Mouse (Mus musculus): ENCODE measurements at regions not wholly inside any gene's neighbourhood (a gene's known extent, or its start where the extent isn't known, plus 50 kb on each side); places are given as distances from the start of the nearest gene placed in this dataset.

DNA sequence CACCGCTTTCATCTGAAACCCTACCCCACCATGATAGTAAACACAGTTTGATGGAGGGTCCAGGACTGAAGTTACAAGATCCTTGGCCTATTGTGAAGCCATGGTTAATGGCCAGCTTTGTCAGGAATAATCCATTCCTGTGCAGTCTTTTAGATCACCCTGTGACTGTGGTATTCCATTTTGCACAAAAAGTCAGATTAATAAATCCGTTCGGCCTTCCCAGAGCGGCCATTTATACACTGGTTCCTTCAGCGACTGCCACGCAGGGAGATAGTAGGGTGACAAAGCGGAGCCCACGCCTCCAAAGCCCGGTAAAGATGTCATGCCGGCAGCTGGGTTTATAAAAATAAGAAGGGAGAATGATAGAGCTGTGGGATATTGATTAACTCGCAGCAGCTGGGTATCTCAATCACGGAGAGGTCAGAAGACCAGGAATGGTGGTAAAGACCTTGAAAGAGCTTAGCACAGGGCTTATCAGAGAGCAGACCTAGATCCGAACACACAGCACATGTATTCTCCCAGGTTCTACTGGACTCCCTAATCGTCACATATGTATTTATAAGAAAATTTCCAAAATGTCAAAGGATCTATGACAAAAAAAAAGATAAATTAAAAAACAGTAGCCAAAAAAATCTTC lies 440.5 kb downstream of the Efnb2 start:
- DNase-seq (ENCODE audit: low spot score in 2 of 2) = no peak

GRCm38 (mm10) chr8:8219701-8220394 lies 441.2 kb downstream of the Efnb2 start:
- no peak for DNase-seq (ENCODE audit: low spot score in 2 of 2)

GRCm38 (mm10) chr8:8193036-8193435 lies 468.0 kb downstream of the Efnb2 start:
- DNase-seq (ENCODE audit: low spot score in 2 of 2) = no peak

GRCm38 (mm10) chr8:8186046-8186445 lies 475.0 kb downstream of the Efnb2 start:
- DNase-seq (ENCODE audit: low spot score in 2 of 2) = no peak

GRCm38 (mm10) chr8:8183233-8183622 lies 477.8 kb downstream of the Efnb2 start:
- DNase-seq (ENCODE audit: low spot score in 2 of 2) = no peak

DNA sequence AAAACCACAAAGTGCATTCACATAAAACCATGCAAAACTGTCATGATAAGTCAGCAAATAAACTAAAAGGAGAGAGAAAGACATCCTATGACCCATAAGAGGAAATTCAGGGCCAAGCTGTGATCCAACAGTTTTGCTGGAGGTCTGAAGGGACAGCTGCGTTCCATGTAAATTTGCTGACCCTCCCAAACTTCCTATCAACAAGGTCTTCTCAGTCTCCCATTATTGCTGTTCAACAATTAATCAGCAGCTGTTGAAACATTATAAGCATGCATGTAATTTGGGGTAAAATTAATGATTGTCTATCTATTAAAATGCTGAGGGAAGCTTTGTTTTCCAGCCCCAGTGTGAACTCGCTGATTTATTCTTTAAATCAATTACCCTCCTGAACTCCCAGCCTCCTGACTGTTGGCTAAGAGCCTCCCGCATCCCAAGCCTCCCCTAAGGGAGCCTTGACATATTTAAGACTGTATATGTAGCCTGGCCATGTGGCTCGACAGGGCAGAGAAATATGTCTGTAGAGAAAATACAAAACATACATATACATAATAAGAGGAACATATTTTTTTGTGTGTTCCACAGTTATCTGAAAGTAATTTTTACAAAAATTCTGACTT lies 478.3 kb downstream of the Efnb2 start:
- DNase-seq (ENCODE audit: low spot score in 2 of 2) = no peak

DNA sequence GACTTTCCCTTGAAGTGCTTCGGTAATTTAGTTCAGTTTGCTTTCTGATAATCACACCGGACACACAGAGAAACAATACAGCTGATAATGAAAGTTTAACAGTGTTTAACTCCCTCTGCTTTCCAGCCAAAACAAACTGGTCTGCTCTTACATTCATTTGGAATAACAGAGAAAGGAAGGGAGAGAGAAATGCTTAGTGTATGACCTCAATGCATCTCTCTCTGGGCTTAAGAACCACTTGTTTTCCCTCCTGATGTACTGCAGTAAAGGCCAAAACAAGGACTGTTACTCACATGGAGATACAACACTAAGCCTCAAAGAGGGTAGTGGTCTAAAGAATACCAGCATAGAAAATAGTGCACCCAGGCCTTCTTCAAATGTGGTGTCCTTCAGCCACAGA lies 478.9 kb downstream of the Efnb2 start:
- no peak for DNase-seq (ENCODE audit: low spot score in 2 of 2)

DNA sequence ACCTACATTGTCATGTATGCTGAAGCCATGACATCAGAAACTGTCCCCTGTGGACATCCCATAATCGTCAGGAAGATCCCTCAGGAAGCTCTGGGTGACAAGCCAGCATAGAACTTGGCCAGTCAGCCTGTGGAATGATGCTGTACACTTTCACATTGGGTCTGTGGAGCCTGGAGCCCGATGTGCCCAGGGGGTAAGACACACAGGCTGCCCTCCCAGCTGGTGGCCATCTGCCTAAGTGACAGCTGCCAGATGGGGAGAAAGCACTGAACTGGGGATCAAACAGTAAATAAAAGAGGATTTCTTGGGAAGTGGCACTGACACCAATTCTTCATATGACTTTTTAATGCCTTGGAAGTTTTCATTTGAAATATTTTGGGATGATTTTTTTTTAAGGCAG lies 486.8 kb downstream of the Efnb2 start:
- DNase-seq (ENCODE audit: low spot score in 2 of 2) = no peak

DNA sequence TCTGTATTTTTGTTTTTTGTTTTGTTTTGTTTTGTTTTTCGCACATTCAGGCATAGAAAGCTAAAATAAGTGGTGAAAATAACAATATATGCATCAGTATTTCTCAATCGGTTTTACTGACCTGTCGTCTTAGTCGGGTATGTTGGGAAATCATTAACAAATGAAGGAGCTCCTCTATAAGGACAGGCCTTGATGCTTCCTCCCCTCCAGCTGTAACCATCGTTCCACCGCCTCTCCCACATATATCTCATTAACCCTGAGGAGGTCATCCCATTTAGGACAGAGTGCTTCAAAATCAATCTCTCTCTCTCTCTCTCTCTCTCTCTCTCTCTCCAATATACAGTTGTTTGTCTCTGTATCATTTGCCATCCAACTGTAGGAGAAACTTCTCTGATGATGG lies 492.4 kb downstream of the Efnb2 start:
- DNase-seq (ENCODE audit: low spot score in 2 of 2) = no peak

DNA sequence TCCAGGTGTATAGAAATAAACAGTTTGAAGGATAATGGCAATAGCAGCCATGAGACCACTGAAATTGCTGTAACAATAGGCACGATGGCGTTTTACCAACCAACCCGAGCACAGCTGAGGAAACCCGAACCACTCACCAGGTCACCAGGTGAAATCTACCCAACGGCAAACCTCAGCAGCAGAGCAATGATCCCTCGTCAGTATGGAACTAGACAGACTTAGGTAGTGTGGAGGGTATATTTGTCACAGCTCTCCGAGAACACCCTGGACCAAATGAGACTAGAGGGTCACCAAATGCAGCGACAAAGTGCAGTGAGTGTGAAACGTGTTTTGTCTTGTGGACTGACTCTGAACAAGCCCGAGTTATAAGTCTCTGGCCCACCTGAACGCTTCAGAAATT lies 492.8 kb downstream of the Efnb2 start:
- no peak for DNase-seq (ENCODE audit: low spot score in 2 of 2)

GRCm38 (mm10) chr8:8147527-8147926 lies 513.5 kb downstream of the Efnb2 start:
- no peak for DNase-seq (ENCODE audit: low spot score in 2 of 2)

DNA sequence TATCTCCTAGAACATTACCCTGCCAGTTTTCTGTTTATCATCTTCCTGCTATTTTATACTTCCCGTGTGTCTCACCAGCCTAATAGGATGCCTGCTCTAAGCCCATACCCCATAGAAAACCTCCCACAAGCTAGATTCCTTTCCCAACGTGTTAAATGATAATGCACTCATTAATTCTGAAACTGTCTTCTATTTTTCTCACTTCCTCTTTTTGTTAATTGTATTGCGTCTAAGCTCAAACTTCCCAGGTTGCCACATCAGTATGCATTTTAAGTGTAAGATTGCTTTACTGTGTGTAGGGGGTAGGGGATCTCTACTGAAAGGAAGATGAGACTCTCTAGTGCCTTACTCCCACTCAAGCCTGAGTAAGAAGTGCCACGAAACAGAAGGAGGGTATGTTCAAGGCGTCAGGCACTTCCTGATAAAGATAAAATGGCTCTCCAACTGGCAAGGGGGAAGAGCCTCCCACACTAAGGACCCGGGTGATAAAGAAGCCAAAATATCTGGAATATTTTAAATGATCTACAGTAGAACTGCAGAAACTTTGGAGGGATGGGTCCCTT lies 518.0 kb downstream of the Efnb2 start:
- DNase-seq (ENCODE audit: low spot score in 2 of 2) = no peak

- no peak for DNase-seq (ENCODE audit: low spot score in 2 of 2)
These were observed 518.6 kb downstream of the Efnb2 start for GRCm38 (mm10) chr8:8142461-8142860.

GRCm38 (mm10) chr8:8139720-8140119 lies 521.3 kb downstream of the Efnb2 start:
- no peak for DNase-seq (ENCODE audit: low spot score in 2 of 2)

DNA sequence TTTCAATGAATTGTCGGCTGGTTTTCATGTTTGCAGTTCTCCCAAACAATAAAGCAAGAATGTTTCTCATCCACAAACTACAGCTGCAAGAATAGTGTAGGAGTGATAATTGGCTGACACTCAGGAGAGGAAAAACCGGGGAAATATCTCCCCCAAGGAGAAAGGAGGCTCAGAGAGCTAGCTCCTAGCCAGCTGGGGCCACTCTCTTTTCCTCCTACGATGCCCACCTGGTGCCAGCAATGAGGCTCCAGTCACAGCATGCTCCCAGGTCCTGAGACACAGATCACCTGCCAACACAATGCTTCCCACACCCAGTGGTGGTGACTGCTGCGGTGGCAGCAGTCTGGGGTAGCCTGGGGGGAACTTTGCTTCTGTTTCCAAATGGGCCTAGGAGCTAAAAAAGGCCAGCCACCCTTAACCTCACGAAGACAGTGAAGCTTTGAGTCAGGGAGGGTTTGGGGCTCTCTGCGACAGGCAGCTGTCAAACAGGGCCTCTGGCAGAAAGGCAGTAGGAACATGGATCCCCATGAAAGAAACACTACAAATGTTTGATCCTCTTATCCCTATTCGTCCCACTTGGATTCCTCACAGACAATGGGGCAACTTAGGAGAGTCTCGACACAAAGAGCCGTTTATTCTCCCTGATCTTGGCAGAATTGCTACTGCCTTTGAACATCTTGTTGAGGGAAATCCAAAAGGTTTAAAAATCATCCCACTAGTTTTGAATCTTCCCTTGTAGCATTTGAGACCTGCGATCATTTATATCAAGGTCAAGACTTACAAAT lies 527.8 kb downstream of the Efnb2 start:
- DNase-seq (ENCODE audit: low spot score in 2 of 2) = no peak

- no peak for DNase-seq (ENCODE audit: low spot score in 2 of 2)
These were observed 529.1 kb downstream of the Efnb2 start for GRCm38 (mm10) chr8:8131961-8132376.

GRCm38 (mm10) chr8:8130806-8131205 lies 530.2 kb downstream of the Efnb2 start:
- DNase-seq (ENCODE audit: low spot score in 2 of 2) = no peak

GRCm38 (mm10) chr8:8115595-8116429 lies 545.2 kb downstream of the Efnb2 start:
- DNase-seq (ENCODE audit: low spot score in 2 of 2) = no peak

DNA sequence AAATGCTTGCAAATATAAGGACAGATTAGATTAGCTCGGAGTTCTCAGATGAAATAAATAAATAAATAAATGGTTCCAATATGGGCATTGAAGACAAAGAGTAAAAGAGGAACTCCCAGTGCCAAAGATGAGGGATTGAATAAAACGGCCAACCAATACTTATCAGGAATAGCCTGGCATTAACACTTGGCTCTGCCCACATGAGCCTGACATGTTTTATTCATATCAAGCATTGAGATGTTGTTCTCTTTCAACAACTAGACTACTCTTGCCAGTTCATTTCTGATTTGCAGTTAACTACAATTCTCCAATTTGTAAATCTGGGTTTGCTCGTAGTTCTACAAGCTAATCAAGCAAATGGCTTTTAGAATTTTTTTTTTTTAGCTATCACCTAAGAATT lies 546.4 kb downstream of the Efnb2 start:
- DNase-seq (ENCODE audit: low spot score in 2 of 2) = no peak

DNA sequence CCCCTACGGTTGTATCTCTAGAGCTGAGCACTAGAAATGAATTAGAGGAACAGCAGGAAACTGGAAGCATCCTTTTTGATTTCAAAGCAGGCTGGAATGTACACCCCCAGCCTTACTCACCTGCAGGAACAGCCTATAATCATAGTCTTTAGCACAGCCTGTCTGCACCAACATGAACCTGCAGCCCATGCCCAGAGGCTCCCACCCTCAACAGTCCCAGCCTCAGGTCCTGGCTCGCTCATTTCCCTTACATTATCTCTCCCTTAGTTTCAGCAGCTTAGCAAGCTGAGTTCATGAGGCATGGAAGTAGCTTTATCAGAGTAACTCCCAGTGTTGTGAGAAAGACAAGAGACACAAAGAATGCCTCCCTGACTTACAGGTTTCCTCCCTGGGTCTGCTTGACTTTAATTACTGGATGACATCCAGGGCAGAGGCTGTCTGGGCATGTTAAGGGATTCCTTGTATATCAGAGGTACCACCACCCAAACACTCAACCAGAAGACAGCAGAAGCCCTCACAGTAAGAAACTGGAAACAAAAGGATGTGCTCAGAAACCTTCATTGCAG lies 551.2 kb downstream of the Efnb2 start:
- DNase-seq (ENCODE audit: low spot score in 2 of 2) = no peak

Data from gastrocnemius, postnatal 4 days (tissue).